Mouse (Mus musculus): ENCODE results near the gene Rela. TPM values are rescaled to one million over a fixed set of nuclear protein-coding genes. Genes with fewer than 3 reads are reported as not detected.

Rela gene
- polyA plus RNA-seq (2012) = 186 and 217 TPM in 2 replicates

DNA sequence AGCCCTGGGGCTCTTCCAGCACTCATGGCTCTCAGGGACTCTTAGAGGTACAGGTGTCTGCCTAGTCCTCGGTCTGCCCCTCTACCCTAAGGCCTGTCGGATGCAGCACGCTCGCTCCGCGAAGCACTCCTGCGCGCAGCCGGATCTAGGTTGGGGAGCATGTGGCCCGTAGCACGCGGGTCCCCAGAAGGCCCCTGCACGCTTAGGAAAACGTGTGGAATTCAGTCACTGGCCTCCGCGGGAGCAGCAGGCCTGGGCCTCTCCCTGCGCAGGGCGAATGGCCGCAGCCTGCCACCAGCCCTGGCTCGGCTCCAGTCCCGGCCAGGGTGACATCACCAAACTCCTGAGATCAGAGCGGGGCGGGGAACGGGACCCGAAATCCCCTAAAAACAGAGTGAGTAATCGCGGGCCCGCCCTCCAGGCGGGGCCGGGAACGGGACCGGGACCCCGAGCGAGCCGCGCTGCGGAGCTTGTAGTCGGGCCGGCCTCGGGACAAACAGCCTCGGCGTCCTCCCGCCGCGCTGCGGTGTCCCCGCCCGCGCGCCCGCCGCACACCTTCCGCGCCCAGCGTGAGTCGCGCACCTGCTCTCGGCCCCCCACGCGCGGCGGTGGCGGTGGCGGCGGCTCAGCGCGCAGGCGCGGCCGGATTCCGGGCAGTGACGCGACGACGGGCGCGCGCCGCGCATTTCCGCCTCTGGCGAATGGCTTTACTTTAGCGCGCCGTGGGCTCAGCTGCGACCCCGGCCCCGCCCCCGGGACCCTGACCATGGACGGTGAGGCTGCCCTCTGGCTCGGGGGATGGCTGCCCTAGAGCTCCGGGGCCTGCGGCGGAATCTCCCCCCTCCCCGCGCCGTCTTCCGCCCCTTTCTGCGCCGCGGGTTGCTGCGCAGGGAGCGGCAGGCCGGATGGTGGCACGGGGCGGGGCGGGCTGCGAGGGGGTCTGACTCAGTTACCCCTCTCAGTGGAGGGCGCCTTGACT lies at the start of gene Rela:
Gene Rela (plus strand): TSS at position 415 of the 979 bp plus-strand sequence.

DNA sequence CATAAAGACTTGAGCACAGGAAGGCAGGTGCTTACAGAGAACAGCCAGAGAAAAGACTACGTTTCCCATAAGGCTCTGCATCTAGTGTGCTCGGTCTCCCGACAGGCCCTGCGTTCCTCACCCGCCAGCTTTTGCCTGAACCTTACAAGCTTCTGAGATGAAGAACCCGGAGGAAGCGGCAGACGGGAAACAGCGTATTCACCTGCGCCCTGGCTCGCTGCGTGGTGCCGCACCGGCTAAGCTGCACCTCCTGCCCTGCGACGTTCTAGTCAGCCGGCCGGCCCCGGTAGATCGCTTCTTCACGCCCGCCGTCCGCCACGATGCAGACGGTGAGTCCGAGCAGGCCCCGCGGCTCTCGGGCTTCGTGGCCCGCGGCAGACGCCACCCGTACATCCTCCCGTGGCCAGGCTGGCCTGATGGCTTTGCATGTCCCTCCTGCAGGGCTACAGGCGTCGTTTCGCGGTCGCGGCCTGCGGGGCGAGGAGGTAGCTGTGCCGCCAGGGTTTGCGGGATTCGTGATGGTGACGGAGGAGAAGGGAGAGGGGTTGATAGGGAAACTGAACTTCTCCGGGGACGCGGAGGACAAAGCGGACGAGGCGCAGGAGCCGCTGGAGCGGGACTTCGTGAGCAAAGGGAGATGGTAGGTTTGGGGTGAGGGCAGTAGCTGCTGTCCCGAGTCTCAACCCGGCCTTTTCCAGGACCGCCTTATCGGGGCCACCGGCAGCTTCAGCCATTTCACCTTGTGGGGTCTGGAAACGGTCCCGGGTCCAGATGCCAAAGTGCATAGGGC lies 35.3 kb upstream of the Rela start, which contains the start of gene Rnaseh2c:
Gene Rnaseh2c (plus strand): TSS at position 122 of the 790 bp plus-strand sequence.

DNA sequence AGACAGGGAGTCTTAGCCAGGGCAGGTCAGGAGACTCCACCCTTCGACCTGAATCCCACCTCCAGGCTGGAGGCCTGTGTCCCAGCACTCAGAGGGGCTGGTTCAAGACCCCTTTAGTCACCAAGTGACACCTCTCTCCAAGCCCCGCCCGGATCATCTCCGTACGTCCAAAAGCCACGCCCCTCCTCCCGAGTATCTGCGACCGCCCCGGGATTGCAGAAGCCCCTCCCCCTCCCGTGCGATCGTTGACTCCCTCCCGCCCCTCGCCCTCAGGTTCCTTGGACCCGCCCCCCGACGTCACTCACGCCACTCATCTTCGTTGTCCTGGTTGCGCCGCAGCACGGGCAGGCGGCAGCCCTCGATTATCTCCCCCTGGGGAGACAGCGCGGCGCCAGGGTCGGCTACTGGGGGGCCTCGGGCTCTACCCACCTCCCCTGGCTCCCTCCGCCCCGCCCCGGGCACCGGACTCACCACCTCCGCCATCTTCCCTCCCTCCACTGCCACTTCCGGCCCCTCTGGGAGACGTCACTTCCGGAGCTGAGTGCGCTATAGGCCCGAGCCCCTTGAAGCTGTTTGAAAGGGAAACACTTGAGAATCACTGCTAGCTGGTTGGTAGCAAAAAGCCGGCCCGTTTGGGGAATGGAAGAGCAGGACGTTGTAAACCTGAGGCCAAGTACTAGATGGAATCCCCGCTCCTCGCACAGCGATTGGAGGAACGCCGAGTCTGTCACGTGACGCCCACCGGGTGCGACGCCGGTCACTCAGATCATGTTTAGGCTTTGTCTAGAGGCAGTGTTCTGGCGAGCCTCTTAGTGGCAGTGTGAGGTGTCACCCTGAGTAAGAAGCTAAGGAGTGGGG lies 27.5 kb upstream of the Rela start, which contains the start of gene Kat5:
Gene Kat5 (minus strand): TSS at position 691 of the 858 bp plus-strand sequence.

DNA sequence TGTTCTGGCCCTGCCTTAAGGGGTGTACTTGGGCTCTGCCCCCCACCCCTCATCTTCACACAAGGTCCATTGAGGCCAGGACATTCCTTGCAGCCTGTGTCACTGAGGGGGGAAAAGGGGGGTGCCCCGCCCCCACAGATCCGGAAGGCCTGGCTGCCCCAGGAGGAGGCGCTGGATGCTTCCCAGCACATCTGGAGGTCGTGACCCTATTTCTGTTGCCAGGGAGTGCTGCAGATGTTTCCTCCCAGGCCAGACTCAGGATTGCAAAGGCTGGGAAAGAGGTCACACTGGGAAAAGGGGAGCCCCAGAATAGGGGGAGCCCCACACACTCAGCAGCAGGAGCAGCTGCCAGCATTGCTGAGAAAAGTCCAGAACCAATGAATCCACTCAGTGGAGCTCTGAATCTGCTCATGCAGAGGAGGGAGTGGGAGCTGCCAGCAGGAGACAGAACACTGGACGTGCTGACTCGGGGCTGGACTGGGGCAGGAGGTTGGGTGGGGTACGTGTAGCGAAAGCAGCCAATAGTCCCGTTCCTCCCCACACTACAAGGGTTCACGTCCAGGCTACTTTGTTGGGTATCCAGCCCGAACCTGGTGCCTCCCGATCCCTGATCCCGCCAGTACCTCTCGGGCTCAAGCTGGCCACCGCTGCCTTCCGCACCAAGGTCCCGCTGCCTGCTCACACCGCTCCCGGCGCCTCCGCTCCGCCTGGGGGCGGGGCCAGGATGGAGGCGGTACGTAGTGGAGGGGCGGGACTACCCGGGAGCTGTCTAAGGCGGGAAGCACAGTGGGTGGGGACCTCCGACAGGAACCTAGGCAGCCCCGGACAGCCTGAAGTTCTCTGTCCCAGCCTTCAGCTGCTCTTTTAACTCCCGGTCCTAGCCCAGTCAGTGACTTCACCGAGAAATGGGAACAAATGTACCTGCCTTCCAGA lies 26.0 kb downstream of the Rela start, which contains the start of gene Sipa1:
Gene Sipa1 (minus strand): TSS at position 727 of the 933 bp plus-strand sequence.

DNA sequence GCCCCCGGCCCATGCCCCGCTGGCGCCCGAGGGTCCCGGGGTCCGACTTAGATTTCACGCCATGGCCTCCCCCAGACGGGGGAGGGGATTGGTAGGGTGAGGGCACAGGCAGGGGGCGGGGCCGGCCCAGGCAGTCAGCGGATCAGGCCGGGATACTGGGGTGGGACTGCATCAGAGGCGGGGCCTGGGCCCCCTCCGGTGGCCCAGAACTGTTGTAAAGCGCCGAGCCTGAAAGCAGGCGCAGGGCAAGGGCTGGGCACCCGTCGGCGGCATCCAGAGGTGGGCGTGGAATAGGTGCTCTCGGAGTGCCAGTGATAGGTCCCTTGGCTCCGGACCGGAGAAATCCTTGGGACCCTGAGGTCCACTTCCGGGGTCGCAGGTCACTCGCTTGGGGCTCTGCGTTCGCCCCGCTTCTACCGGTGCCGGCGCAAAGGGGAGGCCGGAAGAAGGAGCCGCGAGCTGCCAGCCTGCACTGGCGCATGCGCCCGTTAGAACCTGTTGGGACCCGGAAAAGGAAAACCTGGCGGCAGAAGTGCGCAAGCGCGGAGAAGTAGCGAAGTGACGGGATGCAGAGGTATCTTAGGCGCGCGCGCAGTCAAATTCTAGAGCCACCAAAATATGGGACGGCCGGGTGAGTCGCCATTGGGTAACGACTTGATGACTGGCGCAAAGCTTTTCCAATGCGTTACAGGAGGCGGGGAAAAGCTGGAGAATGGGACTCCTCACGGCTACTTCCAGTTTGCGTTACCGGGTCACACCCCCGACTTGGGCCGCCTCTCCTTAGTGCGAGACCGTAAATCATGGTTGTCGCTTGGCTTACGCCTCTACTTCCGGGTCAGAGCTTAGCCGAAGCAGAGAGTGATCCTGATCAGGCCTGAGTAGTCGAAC lies 51.2 kb downstream of the Rela start, which contains the start of the genes Map3k11 and Pcnx3:
Gene Map3k11 (plus strand): TSS at position 543 of the 888 bp plus-strand sequence.
Gene Pcnx3 (minus strand): TSS at position 709 of the 888 bp plus-strand sequence.

Other genes with a start within 250 kb of the Rela start
- 170 and 280 TPM in 2 replicates for gene Sart1, start 248.8 kb upstream of the Rela start, polyA plus RNA-seq (2012)
- 0.61 and 1.2 TPM in 2 replicates for gene Tsga10ip, start 235.0 kb upstream of the Rela start, polyA plus RNA-seq (2012)
- gene Drap1, start 212.5 kb upstream of the Rela start, polyA plus RNA-seq (2012) = 476 and 605 TPM in 2 replicates
- gene AI837181, start 212.3 kb upstream of the Rela start, polyA plus RNA-seq (2012) = 69.9 and 80.4 TPM in 2 replicates
- gene Fosl1, start 189.9 kb upstream of the Rela start, polyA plus RNA-seq (2012) = 24.1 and 26.4 TPM in 2 replicates
- gene Ccdc85b, start 179.6 kb upstream of the Rela start, polyA plus RNA-seq (2012) = 11.6 and 13.9 TPM in 2 replicates
- gene Fibp, start 176.9 kb upstream of the Rela start, polyA plus RNA-seq (2012) = 133 and 139 TPM in 2 replicates
- 0.66 and 0.91 TPM in 2 replicates for gene Ctsw, start 169.0 kb upstream of the Rela start, polyA plus RNA-seq (2012)
- gene Efemp2, start 163.5 kb upstream of the Rela start, polyA plus RNA-seq (2012) = 0.29 and 0.65 TPM in 2 replicates
- 35.9 and 39.4 TPM in 2 replicates for gene Mus81, start 149.1 kb upstream of the Rela start, polyA plus RNA-seq (2012)
- gene Cfl1, start 147.0 kb upstream of the Rela start, polyA plus RNA-seq (2012) = 937 and 1,300 TPM in 2 replicates
- 0.09 and 0.13 TPM in 2 replicates for gene 1700020D05Rik, start 133.7 kb upstream of the Rela start, polyA plus RNA-seq (2012)
- gene Snx32, start 126.9 kb upstream of the Rela start, polyA plus RNA-seq (2012) = 1.4 and 1.8 TPM in 2 replicates
- gene Ovol1, start 76.8 kb upstream of the Rela start, polyA plus RNA-seq (2012) = 0.15 and 0.43 TPM in 2 replicates
- 13.8 and 24.3 TPM in 2 replicates for gene Ap5b1, start 69.5 kb upstream of the Rela start, polyA plus RNA-seq (2012)
- gene Rnaseh2c, start 35.6 kb upstream of the Rela start, polyA plus RNA-seq (2012) = 428 and 481 TPM in 2 replicates
- 72.7 and 88.5 TPM in 2 replicates for gene Kat5, start 27.2 kb upstream of the Rela start, polyA plus RNA-seq (2012)
- gene Sipa1, start 26.2 kb downstream of the Rela start, polyA plus RNA-seq (2012) = 234 and 255 TPM in 2 replicates
- gene Map3k11, start 51.3 kb downstream of the Rela start, polyA plus RNA-seq (2012) = 229 and 246 TPM in 2 replicates
- gene Pcnx3, start 51.4 kb downstream of the Rela start, polyA plus RNA-seq (2012) = 233 and 270 TPM in 2 replicates
- 0.37 and 0.54 TPM in 2 replicates for gene Kcnk7, start 66.9 kb downstream of the Rela start, polyA plus RNA-seq (2012)
- 87.7 and 93.6 TPM in 2 replicates for gene Ehbp1l1, start 88.8 kb downstream of the Rela start, polyA plus RNA-seq (2012)
- gene Fam89b, start 92.2 kb downstream of the Rela start, polyA plus RNA-seq (2012) = 138 and 143 TPM in 2 replicates
- gene Ltbp3, start 103.4 kb downstream of the Rela start, polyA plus RNA-seq (2012) = 47.2 and 67.1 TPM in 2 replicates
- 78.1 and 93.1 TPM in 2 replicates for gene Scyl1, start 133.9 kb downstream of the Rela start, polyA plus RNA-seq (2012)
- 27.8 and 28.3 TPM in 2 replicates for gene Frmd8, start 237.8 kb downstream of the Rela start, polyA plus RNA-seq (2012)
- gene Slc25a45, start 240.3 kb downstream of the Rela start, polyA plus RNA-seq (2012) = 8.4 and 9.5 TPM in 2 replicates

All from megakaryocyte-erythroid progenitor cell, adult 5 weeks (primary cell).